Mouse (Mus musculus) embryonic facial prominence, embryonic 14.5 days (tissue): ENCODE data around the gene Napepld. TPM values are rescaled to one million over a fixed set of nuclear protein-coding genes. Genes with fewer than 3 reads are reported as not detected.

Source experiments
- ATAC-seq: fragments of 200-750 bp; cut with Nextera tagmentation; 2 replicates; pipeline ENCODE4 v1.8.0; 2017; ENCODE audit warnings: low read depth, moderate number of reproducible peaks, moderate TSS enrichment
- DNase-seq: peaks from one replicate; pipeline ENCODE4 v3.0.0-alpha.2; 2015; ENCODE audit warnings: low spot score
- H3K27ac ChIP-seq: fragments of 300-500 bp; sonication (generic); replicated peaks from 2 replicates; pipeline ENCODE4 v1.5.1; 2014; ENCODE audit warnings: low read depth, mild to moderate bottlenecking, low read length, moderate library complexity
- H3K27me3 ChIP-seq: fragments of 300-500 bp; sonication (generic); replicated peaks from 2 replicates; pipeline ENCODE4 v1.6.1; 2014; ENCODE audit warnings: low read length; ENCODE audit not compliant: control insufficient read depth, insufficient read depth
- H3K36me3 ChIP-seq: fragments of 300-500 bp; sonication (generic); 2 replicates; pipeline ENCODE4 v1.6.1; 2014; ENCODE audit warnings: low read length, mixed read lengths; ENCODE audit not compliant: control insufficient read depth, insufficient read depth
- H3K4me1 ChIP-seq: fragments of 300-500 bp; sonication (generic); 2 replicates; pipeline ENCODE4 v1.6.1; 2014; ENCODE audit warnings: antibody characterized with exemption, low read length; ENCODE audit not compliant: control insufficient read depth, insufficient read depth
- H3K4me2 ChIP-seq: fragments of 300-500 bp; sonication (generic); 2 replicates; pipeline ENCODE4 v1.6.1; 2014; ENCODE audit warnings: low read depth, mild to moderate bottlenecking, low read length, moderate library complexity, mixed read lengths
- H3K4me3 ChIP-seq: fragments of 300-500 bp; sonication (generic); 2 replicates; pipeline ENCODE4 v1.5.1; 2014; ENCODE audit warnings: low read depth, mild to moderate bottlenecking, low read length
- H3K9ac ChIP-seq: fragments of 300-500 bp; sonication (generic); 2 replicates; pipeline ENCODE4 v1.6.1; 2014; ENCODE audit warnings: low read depth, mild to moderate bottlenecking, low read length, moderate library complexity, mixed read lengths
- H3K9me3 ChIP-seq: fragments of 300-500 bp; sonication (generic); 2 replicates; pipeline ENCODE4 v1.6.1; 2016; ENCODE audit warnings: low read length; ENCODE audit not compliant: control insufficient read depth
- WGBS: fragments of 180-500 bp; shearing (Covaris S2); extraction: QIAGEN DNeasy Blood & Tissue Kit; methylation state at CpG from one replicate; pipeline ENCODE4 v1.1.7; 2014; 5-methylcytosine and 5-hydroxymethylcytosine counted together
- polyA plus RNA-seq: library from polyadenylated mRNA; unstranded; fragments of >200 nt; fragmentation: Nextera tagmentation; extraction: Ambion mirVana; gene quantifications from 2 replicates; pipeline ENCODE4 v1.2.1, GENCODE M21; 2014

Napepld gene
- polyA plus RNA-seq, 1 experiment from 2014 or later: 2.8 TPM

- H3K9me3 ChIP-seq: no peaks in the 10 kb centered on the region
- ATAC-seq (no peak), DNase-seq (no peak)
- H3K27ac ChIP-seq: no peak overlapping the region
- 0 out of 2 replicates have a peak, but pooled peaks cover 10% of the 10 kb centered on the region for H3K36me3 ChIP-seq
- H3K4me3 ChIP-seq: no peak overlapping the region
- no peaks in the 10 kb centered on the region for H3K4me1 ChIP-seq
- no peak overlapping the region for H3K9ac ChIP-seq
- H3K4me2 ChIP-seq: no peak overlapping the region
- no peaks in the 10 kb centered on the region for H3K27me3 ChIP-seq
- 65% methylated on average over 8 of the region's 8 CpGs for WGBS
Observed at GRCm38 (mm10) chr5:21667191-21668137, 33.7 kb downstream of the Napepld start.

- ATAC-seq (no peak), DNase-seq (peak; percentile 14)
- Histone ChIP-seq H3K4me2 (no peak overlapping the region), H3K27ac (no peak overlapping the region), H3K9ac (no peak overlapping the region), H3K36me3 (peaks cover 46% of the 10 kb centered on the region), H3K4me3 (no peak overlapping the region), H3K9me3 (no peaks in the 10 kb centered on the region), H3K4me1 (no peaks in the 10 kb centered on the region), H3K27me3 (no peaks in the 10 kb centered on the region)
- WGBS: 93% methylated on average over 11 of the region's 11 CpGs
Observed at GRCm38 (mm10) chr5:21663081-21663480, 38.1 kb downstream of the Napepld start.

- WGBS: 89% methylated on average over 6 of the region's 6 CpGs
- Histone ChIP-seq H3K9ac (no peak overlapping the region), H3K27ac (no peak overlapping the region), H3K4me3 (no peak overlapping the region), H3K36me3 (peaks cover 53% of the 10 kb centered on the region), H3K4me2 (no peak overlapping the region), H3K4me1 (no peaks in the 10 kb centered on the region), H3K27me3 (no peaks in the 10 kb centered on the region), H3K9me3 (no peaks in the 10 kb centered on the region)
- ATAC-seq: no peak
- DNase-seq: no peak
Observed at GRCm38 (mm10) chr5:21660850-21661249, 40.3 kb downstream of the Napepld start.

- DNase-seq (peak; percentile 73), ATAC-seq (peak; percentile 79)
- H3K9me3 ChIP-seq: no peaks in the 10 kb centered on the region
- H3K27me3 ChIP-seq: no peaks in the 10 kb centered on the region
- H3K9ac ChIP-seq: no peak overlapping the region
- peaks cover 60% of the 10 kb centered on the region for H3K36me3 ChIP-seq
- 62% methylated on average over 10 of the region's 11 CpGs for WGBS
- no peak overlapping the region for H3K4me2 ChIP-seq
- H3K27ac ChIP-seq: no peak overlapping the region
- no peak overlapping the region for H3K4me3 ChIP-seq
- H3K4me1 ChIP-seq: no peaks in the 10 kb centered on the region
Observed at GRCm38 (mm10) chr5:21658623-21659395, 42.4 kb downstream of the Napepld start.

GRCm38 (mm10) chr5:21658038-21658437, 43.2 kb downstream of the Napepld start:
- no peak overlapping the region for H3K4me2 ChIP-seq
- no peak overlapping the region for H3K9ac ChIP-seq
- H3K4me3 ChIP-seq: no peak overlapping the region
- 94% methylated on average over 6 of the region's 6 CpGs for WGBS
- H3K27ac ChIP-seq: no peak overlapping the region
- H3K36me3 ChIP-seq: peaks cover 60% of the 10 kb centered on the region
- H3K4me1 ChIP-seq: no peaks in the 10 kb centered on the region
- DNase-seq (no peak), ATAC-seq (no peak)
- no peaks in the 10 kb centered on the region for H3K27me3 ChIP-seq
- no peaks in the 10 kb centered on the region for H3K9me3 ChIP-seq

GRCm38 (mm10) chr5:21656912-21657311, 44.3 kb downstream of the Napepld start:
- no peaks in the 10 kb centered on the region for H3K9me3 ChIP-seq
- no peaks in the 10 kb centered on the region for H3K27me3 ChIP-seq
- no peaks in the 10 kb centered on the region for H3K4me1 ChIP-seq
- ATAC-seq (no peak), DNase-seq (no peak)
- no peak overlapping the region for H3K4me3 ChIP-seq
- WGBS: 92% methylated on average over 9 of the region's 9 CpGs
- H3K9ac ChIP-seq: no peak overlapping the region
- H3K27ac ChIP-seq: no peak overlapping the region
- H3K4me2 ChIP-seq: no peak overlapping the region
- H3K36me3 ChIP-seq: peaks cover 63% of the 10 kb centered on the region

GRCm38 (mm10) chr5:21651885-21652612, 49.1 kb downstream of the Napepld start:
- H3K4me2 ChIP-seq: no peak overlapping the region
- ATAC-seq: no peak

GRCm38 (mm10) chr5:21650736-21651135, 50.5 kb downstream of the Napepld start:
- Histone ChIP-seq H3K9ac (no peak overlapping the region), H3K27ac (no peak overlapping the region), H3K9me3 (no peaks in the 10 kb centered on the region), H3K36me3 (peaks cover 63% of the 10 kb centered on the region), H3K4me3 (no peak overlapping the region), H3K4me1 (peaks cover 10% of the 10 kb centered on the region), H3K4me2 (no peak overlapping the region), H3K27me3 (no peaks in the 10 kb centered on the region)
- no peak for DNase-seq
- ATAC-seq: no peak
- 72% methylated on average over 2 of the region's 2 CpGs for WGBS

More at GRCm38 (mm10) chr5:21651885-21652612, 49.1 kb downstream of the Napepld start:
- no peak overlapping the region for H3K27ac ChIP-seq
- H3K9me3 ChIP-seq: no peaks in the 10 kb centered on the region
- DNase-seq: no peak
- no peak overlapping the region for H3K4me3 ChIP-seq
- H3K27me3 ChIP-seq: no peaks in the 10 kb centered on the region
- WGBS: 78% methylated on average over 7 of the region's 7 CpGs
- no peak overlapping the region for H3K9ac ChIP-seq
- H3K4me1 ChIP-seq: peaks cover 5% of the 10 kb centered on the region; the same call in 1 of the 2 replicates
- peaks cover 68% of the 10 kb centered on the region for H3K36me3 ChIP-seq
